Mouse (Mus musculus): ENCODE measurements around the gene Ckm.

DNA sequence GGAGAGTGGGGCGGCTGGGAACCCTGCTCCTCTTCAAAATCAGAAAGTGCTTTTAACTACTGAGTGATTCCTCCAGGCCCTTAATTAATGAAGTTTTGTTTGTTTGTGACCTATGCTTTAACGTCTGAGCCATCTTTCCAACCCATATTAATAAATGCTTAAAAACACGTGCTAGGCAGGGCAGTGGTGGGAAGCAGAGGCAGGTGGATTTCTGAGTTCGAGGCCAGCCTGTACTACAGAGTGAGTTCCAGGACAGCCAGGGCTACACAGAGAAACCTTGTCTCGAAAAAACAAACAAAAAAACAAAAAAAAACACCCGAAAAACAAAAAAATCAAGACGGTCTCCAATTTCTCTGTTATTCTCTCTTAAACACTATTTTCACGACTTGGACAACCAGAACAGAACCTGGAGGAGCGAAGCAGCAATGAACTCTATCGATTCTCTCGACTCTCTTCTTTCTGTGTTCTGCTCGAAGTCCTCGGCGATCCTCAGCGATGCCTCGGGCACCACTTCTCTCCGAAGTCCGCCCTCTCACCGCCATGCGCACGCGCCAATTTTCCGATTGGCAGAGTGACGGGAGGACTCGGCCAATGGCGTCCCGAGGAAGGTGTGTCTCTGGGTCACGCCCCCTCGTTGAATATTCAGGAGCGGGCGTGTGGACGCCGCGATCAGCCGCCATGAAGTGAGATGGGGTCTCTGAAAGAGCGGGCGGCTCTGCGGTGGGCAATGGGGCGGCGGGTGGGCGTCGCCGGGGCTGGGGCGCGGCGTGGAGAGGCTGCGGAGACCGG lies 23.0 kb upstream of the Ckm start, which contains the start of gene Ercc2:
- TF ChIP-seq ETS1 (IDR thresholded peaks at IDR 0.05; ENCODE audit: low read depth, low read length): no peak
- TF ChIP-seq GABPA (IDR thresholded peaks at IDR 0.05; ENCODE audit: low read depth, low read length): no peak
- peak; percentile 62 to 74 for TF ChIP-seq POLR2A (IDR thresholded peaks at IDR 0.05; ENCODE audit: control insufficient read depth in 1 of 2, insufficient read depth in 1 of 2, low read depth in 1 of 2, low read length in 2 of 2, poor library complexity in 1 of 2)
- TF ChIP-seq ZC3H11A (IDR thresholded peaks at IDR 0.05; ENCODE audit: low read depth, low read length): no peak
- peak; percentile 17; the same call in 1 of the 2 replicates for TF ChIP-seq ELF1 (IDR thresholded peaks at IDR 0.05; ENCODE audit: low read depth, low read length)
- TF ChIP-seq TAL1 (IDR thresholded peaks at IDR 0.05; ENCODE audit: low read length): no peak
- no peak for TF ChIP-seq E2F4 (IDR thresholded peaks at IDR 0.05; ENCODE audit: borderline replicate concordance, low read depth, low read length)
